Mouse (Mus musculus) heart, postnatal 4 days (tissue): ENCODE data around the gene Il1r1. TPM values are rescaled to one million over a fixed set of nuclear protein-coding genes. Genes with fewer than 3 reads are reported as not detected.

Experiments
- DNase-seq: peaks from one replicate; pipeline ENCODE4 v3.0.0; 2021
- total RNA-seq, 2 experiments: library from RNA; stranded (reverse); gene quantifications; 2 replicates each; pipeline ENCODE4 v1.2.3; 2021

Il1r1 gene
- total RNA-seq, result 1 to 10 TPM; 9.8 TPM

DNA sequence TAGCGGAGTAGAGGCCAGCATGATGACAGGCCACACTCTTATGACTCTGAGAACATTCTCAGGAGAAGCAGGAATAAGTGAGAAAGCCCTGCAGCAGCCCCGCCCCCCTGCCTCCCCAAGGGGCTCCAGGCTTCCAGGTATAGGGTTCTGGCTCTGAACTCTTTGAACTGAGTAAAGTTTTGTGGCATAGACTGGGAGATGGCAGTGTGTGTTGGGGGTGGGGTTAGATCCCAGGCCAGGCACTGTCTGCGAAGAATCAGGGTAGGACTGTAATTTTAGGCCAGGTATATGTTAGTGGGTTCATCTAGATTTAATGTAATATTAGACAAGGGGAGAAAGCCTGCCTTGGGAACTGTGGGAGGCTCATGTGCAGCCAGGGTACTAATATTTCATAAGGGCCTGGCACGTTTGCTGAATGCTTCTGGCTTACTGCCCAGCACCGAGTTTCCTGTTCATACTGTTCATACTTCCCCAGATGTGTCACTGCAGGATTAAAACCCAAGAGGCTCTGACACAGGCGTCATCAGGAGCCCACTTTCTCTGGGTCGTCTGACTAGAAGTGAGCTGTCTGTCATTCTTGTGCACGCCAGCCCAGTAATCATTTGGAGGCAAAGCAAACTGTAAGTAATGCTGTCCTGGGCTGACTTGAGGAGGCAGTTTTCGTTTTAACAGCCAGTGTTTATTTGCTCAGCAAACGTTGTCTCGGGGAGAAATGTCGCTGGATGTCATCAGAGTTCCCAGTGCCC lies at the start of gene Il1r1:
Il1r1 (plus strand) TSS at position 542 of the 746 bp plus-strand sequence.
- peak; percentile 89 for DNase-seq

DNA sequence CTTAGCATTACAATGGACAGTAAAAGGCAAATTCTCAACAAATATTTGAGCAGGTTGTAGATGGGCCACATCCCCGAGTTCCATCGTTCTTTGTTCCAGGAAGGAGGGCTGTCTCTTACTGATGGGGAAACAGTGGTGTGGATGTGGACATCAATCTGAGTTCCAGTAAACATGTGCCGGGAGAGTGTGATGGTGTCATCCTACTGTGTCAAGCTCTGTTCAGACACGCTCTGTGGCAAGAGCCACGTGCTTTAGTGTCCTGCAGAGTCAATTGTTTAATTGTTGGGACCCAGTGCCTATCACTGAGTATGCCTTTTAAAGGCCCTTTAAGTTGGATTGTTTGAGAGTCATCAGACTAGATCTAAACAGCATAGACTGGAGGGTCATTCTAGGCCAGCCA lies 49.8 kb upstream of the Il1r1 start:
- DNase-seq, result no peak

DNA sequence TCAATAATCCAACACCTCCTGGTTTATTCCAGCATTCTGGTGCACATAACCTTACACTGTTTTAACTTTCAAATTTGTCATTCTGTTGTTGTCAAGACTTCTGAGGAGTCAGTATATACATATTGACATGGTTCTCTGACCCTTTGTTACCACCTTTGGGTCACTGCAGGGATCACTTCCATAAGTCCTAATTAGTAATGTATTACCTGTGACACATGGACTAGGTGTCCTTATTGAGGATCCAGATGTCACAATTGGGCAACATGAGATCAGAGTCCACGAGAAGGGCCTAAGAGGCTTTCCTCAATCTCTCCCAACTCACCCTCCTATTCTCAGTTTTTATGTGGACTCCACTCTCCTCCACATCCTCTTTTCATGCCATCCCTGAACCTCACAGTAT lies 49.1 kb upstream of the Il1r1 start:
- no peak for DNase-seq

DNA sequence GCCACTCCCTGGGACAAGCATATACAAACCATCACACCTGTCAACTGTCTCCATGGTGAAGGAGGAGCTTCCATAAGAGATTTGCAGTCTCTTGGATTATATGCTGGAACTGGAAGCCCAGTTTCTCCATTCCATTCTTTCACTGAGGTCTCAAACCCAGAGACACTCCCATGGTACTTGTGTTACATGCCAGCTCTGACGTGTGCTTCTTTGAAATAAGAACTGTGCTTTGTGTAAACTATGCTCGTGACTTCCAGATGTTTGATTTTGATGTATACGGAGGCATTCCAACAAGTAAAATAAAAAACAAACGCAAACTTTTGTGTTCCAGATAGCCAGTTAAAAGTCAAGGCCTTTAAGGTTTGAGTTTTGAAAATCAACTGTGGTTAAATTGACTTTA lies 45.8 kb upstream of the Il1r1 start:
- DNase-seq, result no peak

DNA sequence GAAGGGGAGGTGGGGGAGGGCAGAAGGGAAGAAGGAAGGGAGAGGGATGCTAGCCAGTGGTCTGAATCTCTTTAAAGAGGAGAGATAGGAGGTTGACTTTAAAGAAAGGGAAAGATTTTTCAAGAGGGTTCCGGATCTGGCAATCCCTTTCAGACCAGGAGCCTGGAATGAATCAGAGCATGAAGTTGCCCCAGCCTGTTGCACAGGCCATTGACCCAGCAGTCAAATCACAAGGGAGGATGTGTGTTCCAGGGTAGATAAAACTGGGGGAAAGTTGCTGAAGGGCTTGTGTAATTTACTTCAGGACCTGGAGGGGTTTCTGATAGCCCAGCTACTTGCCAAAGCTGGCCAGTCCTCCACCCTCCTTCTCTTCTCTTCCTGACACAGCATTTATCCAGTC lies 45.4 kb upstream of the Il1r1 start:
- DNase-seq, result no peak

DNA sequence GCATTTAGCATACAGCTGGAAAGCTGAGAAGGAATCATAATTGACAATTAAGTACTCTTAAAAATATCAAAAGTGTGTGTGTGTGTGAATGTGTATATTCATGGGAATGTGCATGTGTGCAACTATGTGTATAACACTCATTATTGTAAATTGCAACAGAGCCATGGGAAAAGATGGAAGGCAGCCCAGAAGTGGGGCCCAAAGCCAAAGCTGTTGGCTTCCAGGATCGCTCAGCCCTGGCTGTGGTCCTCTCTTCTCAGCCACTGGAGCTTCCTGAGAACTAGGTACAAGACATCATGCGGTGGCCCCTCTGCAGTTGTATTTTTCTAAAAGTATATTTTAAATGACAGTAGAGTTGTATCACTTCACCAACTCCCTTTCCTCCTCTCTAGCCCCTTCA lies 44.0 kb upstream of the Il1r1 start:
- DNase-seq, result peak; percentile 63

DNA sequence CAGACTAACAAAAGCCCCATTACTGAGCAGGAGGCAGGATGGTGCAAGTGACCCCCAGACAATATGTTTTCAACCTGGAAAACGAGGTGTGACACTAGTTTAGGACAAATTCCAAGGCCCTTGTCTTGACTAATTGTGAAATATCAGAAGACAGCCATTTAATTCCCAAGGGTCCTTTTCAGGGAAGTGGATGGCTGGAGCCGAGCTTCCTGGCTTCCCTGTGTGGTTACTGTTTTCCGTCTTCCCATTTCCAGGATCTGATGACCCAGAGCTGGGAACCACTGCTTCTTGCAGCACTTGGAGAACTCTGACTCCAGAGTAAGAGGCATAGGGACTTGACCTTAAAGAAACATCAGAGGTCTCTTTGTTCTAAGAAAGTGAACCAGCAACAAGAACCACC lies 43.2 kb upstream of the Il1r1 start:
- DNase-seq, result no peak

DNA sequence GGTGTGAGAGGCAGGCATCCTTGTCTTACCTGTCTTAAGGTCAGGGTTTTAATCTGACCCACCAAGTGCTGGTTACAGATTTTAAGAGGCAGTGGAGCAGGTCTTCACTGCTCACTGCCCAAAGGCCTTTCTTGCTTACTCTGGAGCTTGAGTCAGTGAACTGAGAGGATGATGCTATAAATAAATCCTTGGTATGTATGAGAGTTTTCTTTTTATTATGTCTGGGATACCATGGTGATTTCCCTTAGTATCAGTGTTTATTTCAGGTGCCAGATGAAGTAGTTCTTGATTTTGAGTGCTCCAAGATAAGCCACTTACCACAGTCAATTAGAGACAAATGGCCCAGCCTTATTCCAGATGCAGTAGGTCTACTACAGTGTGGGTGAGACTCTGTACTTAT lies 41.5 kb upstream of the Il1r1 start:
- DNase-seq, result no peak

DNA sequence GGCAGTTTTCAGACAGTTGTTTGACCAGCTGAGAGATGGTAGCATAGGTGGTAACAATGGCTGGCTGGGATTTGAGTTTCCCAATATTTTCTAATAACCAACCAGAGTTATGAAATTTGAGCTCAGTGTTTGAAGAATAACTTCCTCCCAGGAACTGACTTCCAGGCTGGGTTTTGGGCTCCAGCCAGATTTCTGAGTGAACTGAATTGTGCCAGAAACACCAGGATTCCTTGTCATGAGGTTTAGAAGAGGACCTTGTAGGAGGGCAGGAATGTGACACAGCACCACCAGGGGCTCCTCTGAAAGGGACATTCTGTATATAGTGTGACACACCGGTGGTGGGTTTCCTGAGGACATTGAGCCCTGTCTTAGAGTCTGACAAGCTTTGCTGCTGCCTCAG lies 36.9 kb upstream of the Il1r1 start:
- peak; percentile 73 for DNase-seq

DNA sequence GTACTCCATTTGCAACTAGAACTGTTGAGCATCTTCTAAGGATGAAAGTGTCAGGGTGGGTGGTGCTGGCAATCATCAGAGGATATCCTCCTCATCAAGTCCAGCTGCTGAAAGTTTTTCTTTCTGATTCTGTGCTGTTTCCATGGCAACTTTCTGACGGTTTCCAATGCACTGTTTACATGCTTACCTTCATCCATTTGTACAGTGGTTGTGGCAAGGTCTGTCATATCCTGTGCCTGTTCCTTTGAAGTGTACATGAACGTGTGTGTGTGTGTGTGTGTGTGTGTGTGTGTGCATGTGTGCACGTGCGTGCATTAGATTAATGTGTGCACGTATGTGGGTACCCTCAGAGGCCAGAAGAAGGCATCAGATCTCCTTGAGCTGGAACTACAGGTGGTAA lies 34.9 kb upstream of the Il1r1 start:
- DNase-seq, result no peak

DNA sequence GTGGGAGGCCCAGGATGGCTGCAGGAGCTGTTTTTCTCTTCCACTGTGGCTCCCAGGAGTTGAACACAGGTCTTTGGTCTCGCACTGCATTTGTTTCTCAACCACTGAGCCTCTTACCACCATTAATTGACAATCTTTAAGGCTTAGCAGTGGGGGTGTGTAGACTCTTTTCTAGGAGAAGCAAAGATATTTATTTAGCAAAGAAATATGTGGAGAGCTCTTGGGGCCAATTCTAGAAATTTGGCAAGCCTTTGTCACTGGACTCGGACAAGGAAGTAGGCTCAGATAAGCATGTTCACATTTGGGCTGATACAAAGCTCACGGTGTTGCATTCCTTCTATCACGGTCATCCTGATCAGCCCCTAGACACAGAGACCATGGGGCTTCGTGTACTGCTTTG lies 34.0 kb upstream of the Il1r1 start:
- DNase-seq, result no peak

DNA sequence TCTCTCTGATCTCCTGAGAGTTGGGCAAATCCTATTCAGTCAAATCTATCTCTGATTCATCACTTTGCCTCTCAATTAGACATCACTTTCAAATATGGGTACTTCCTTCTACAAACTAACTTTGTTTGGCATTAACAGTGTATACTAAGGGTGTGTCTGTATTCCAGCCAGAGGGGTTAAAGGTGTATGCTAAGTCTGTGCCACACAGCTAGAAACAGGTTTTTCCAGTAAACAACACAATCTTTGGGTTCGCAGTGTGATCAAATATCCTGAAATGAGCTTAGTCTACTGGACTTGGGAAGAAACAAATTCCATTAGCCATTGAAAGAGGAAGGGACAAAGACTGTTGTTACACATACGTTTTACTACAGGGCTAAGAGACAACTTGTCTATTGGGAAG lies 30.6 kb upstream of the Il1r1 start:
- DNase-seq, result no peak

DNA sequence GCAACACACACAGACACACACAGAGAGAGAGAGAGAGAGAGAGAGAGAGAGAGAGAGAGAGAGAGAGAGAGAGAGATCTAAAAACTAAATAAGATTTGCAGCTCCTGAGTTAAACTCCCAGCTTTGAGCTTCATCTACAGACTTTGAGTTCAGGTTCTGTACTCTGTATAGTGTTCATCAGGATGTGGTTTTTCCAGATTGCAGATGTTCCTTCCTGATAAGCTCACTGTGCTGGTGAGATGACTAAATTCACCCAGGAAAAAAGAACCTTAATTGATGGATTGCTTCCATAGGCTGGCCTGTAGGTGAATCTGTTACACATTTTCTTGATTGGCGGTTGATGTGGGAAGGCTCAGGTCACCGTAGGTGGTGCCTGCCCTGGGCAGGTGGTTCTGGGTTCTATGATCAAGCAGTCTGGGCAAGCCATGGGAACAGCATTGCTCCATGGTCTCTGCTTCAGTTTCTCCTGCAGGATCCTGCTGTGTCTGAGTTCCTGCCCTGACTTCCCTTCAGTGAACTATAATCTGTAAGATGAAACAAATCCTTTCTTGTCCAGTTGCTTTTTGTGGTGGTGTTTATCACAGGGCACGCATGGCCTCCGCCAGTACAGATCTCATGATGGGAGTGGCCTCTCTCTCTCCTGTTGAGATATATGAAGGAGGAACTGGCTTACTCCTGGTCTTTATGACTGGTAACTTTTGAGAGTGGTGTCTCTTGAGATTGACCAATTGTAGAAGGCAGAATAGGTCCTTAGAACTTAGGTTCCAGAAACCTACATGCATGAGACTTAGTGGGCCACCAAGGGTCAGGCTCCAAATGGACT lies 11.3 kb upstream of the Il1r1 start:
- DNase-seq, result no peak

DNA sequence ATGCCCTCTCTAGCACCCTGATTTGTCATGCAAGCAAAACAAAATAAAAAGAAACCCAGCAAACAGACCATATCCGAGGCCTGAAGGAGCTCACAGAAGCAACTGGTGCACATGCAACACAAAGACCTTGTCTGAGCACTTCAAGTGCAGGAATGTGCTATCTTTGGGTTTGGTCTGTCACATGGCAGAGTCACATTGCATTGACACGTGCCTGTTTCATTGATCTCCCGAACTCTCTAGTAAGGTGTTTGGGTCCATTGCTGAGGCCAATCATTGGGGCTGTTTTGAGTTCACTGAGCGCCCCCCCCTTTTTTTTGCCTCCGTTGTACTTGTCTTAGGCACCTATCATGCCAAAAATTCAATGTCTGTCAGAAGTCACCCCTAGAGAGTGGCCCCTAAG lies 7.4 kb upstream of the Il1r1 start:
- DNase-seq, result no peak

DNA sequence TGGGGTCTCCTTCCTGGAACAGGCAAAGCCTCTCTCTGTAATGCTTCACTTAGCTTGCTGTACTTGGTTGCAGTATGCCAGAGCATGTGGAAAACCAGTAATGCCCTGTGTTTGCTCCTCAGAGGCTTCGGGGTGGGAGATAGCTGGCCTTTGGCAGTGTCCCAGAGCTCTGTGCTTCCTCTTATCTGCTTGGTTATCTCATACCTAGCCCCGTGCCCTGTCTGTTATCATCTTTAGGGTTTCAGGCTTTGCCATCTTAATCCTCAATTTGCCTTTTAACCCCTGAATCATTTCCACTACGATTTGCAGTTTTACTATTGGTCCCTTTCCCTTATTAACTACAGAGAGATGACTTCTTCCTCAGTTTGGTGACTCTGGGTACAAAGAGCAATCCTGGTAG lies 6.3 kb upstream of the Il1r1 start:
- no peak for DNase-seq

DNA sequence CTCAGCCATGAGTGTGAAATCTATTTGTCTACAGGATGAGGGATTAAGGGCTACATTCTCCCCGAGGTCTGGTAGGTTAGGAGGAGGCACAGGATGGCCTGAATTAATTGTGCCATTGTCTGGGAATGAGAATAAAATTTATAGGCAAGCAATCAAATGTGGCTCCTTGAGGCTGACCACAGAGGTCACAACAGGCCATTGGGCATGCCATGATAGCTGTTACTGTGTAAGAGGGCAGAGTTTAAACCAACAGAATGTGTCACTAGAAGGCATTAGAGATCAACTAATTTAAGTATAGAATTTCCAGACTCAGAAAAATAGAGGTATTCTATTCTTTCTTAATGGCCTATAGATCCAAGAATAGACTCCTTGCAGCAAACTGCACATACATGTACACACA lies 4.3 kb upstream of the Il1r1 start:
- no peak for DNase-seq

DNA sequence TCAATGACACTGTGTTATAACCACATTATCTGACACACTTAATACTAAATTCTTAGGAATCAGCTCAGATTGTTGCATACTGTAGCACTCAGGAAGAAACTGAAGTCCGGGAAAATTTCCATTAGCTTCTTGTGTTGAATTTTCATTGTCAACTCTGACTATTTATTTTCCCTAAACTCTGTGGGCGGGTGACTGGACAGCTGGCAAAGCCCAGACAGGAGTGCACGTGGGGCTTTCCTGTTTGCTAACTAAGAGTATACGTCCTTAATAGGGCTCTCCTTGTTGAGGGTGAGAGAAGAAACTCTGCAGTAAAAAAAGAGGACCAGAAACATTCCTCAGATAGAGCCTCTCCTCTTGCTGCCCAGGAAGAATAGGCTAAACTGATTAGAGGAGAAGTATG lies 3.0 kb upstream of the Il1r1 start:
- DNase-seq, result no peak

DNA sequence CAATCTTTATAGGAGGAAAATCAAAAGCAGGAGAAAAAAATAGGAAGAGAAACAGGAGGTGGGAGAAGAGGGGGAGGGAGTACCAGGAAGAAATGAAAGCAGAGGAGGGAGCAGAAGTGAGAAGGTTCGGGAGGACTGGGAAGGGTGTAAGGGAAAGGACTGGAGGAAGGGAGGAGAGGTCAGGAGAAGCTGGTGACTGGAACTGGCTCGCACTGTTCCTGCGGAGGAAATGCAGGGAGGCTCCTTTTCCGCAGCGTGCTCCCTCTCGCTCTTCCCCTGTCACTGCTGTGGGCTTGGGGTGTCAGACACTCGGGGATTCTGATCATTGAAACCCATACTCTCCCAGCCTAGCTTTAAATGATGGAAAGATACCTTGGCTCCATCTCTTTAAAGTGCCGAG lies 2.2 kb upstream of the Il1r1 start:
- DNase-seq, result no peak

DNA sequence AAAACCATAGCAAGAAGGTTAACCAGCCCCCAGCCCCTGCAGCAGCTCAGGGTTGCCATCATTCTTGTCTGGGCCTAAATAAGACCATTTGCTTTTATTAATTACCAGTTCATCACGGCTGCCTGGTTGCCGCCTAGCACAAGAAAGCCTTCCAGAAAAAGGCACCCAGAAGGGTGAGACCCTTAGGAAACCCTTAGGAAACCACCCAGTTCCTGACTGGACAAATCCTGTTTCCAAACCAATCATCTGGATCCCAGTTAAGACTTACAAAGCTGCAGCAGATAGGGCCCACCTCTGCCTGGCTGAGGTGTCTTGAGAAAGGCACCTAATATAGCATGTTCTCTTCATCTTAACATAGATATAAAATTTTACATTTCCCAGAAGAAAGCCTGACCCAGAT lies 1.3 kb upstream of the Il1r1 start:
- no peak for DNase-seq

DNA sequence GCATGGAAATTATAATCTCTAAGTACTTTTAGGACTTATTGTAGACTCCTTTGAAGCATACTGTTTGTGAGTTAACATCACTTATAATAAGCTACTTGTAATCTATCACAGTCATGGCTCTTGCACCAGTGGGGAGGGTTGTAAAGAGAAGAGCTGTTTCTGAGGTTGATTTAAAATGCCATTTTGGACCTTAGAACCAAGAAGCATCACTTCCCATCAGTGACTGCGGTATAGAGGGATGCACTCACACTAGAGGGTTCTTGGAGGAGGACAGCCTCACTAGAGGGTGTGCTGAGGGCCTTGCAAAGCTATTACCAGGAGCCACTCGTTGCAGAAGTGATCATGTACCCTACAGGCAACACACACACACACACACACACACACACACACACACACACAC lies 700 bp downstream of the Il1r1 start:
- DNase-seq, result no peak

DNA sequence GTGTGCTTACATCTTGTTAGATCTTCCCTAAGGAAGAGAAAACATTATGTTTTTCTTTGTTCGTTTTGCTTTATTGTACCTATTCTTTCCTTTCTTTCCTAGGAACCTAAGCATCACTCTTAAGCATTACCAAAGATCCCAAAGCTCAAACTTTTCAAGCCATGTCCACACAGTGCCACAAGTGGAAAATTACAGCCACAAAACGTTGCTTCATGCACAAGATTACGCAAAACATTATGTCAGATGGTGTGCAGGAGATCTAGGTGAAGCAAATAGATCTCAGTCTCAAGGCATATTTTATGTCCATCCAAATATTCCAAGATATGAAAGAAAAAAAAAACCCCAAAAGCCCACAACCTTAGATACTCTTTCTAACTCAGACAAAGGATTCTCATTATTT lies 4.2 kb downstream of the Il1r1 start:
- DNase-seq, result no peak

DNA sequence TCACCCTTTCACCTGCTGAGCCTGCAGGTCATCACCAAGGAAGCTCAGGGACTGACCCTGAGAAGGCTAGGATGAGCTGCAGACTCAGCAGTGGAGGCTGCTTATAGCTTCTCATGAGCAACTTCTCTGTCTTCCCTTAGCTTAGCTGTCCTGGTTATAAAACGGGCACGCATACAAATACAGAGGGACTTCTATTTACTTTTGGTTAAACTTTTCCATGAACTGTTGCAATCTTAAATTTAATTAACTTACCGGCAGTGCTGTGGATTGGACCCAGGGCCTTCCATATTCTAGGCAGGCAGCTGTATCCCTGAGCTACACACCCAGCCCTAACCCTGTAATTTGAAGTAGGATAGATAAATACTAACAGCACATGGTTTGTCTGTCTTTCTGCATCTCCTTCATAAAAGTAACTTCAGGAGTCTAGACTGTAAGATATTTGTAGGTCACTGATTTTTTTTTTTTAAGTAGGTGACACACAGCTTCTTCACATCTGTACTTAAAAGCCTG lies 4.9 kb downstream of the Il1r1 start:
- DNase-seq, result no peak

DNA sequence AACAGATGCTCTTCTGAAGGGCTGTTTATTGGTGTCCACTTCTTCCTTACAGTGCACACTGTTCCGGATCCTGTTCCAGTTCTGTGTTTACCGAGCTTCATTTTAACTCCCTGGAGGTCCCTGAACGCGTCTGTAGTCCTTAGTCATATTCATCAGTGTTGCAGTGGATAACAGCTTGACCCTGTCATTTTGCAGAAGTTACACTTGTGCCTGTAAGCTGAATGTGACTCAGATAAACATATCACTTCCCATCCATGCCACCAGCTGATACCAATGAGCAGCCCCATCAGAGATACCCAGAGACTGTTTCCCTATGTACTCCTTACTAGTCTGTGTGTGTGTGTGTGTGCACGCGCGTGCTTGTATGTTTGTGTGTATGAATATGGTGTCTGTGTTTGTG lies 5.5 kb downstream of the Il1r1 start:
- DNase-seq, result no peak

DNA sequence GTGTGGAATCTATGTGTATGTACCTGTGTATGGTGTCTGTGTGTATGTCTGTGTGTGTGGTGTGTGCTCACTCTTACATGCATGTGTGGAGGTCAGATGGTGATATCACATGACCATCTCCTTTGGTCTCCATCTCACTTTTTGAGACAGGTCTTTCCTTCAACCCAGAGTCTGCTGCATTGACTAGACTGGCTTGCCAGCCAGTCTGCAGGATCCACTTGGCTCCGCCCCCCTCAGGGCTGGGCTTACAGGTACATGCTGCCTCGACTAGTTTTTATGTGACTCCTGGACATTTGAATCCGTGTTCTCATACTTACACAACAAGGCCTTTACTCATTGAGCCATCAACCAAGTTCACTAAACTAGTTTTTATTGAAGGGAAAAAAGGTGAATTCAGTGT lies 6.2 kb downstream of the Il1r1 start:
- DNase-seq, result no peak
